Mouse (Mus musculus): ENCODE data around the gene Gm11011. TPM values are rescaled to one million over a fixed set of nuclear protein-coding genes. Genes with fewer than 3 reads are reported as not detected.

The Gm11011 gene
- total RNA-seq, 2 experiments from 2014 or later, result not detected

DNA sequence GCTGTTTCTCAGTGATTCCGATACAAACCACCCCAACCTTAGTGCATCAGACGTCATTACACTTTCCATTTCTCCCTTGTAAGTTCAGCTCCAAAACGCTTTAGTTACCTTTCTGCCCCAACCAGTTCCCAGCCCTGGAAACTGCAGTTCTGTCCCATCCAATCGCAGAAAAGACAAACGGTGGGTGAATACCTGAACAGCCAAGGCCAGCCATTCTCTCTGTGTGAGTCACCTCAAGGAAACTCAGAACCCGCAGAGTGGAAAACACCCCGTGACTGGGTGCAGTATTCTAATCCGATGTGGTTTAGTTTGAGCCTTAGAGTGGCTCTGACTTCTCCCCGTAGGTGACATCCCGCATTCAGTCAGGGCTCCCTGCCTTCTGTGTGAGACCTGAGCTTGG is 2.2 kb upstream of the Gm11011 start:
- no peak for DNase-seq

DNA sequence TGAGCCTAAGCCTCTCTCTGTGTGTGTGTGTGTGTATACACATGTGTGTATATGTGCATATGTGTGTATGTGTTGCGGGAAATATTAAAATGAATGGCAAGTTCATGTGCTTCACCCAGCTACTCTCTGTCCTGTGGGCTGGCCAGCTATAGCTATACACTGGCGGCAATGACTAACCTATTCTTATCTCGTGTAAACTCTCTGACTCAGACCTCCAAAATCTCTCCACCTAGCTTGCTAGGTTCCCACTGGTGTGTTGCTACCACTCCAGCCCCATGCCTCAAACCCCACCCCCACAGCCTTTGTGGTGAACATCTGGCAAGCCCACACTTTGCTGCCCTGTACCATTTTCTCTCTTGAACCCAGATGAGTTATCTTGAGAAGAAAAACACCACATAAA is 857 bp downstream of the Gm11011 start:
- DNase-seq, result no peak

DNA sequence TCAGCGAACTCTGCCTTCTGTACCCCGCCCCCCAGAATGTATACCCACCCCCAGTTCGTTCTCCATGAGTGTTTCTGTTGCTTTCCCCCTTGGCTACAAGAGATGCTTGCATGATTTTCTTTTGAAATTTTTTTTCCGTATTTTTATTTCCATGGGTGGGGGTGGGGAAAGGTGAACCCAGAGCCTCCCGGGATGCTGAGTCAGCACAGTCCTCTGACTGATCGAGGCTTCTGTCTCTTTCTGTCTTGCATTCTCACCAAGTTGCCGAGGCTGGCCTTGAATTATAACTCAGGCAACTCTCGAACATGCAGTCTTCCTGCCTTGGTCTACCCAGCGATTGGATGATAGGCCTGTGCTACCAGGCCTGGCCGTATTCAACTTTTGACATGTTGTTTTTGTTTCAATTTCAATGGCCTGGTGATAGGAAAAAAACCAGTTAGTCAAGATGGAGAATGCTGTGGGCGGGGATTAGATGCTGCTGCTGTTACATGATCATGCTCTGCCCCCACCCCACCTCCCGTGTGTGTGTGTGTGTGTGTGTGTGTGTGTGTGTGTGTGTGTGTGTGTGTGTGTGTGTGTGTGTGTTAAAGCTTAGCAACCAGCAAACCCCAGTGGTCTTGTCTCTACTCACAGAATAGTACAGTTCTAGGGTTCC is 1.8 kb downstream of the Gm11011 start:
- no peak for DNase-seq

DNA sequence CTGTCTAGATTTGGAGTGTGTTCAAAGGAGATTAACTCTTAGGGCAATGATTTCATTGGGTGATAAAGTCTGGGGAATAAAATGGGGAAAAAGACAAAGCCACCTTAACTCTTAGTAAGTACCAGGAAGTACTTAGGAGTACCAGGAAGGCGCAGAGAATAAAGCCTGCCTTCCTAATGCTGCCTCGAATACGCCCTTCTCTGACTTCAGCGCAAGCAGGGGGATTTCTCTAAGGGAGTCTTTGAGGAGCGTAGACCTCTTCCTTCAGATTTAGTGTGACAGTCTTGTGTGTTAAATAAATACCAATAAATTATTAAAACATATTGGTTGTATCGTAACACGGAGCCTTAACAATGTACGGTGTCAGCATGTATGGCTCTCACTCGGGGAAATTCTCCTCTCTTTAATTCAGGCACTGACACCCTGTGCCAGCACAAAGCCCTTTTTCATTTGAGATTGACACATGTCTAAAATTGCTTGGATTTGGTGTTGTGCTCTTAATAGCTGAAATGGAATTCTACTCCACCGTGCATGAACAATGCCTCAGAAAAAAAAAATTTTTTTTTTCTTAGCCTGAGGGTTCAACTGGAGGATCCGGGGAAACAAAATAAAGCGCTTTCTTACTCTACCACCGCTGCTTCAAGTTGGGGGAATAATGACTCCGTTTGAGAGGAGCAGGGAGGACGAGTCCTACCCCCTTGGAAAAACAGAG is 2.6 kb downstream of the Gm11011 start:
- DNase-seq, result no peak

DNA sequence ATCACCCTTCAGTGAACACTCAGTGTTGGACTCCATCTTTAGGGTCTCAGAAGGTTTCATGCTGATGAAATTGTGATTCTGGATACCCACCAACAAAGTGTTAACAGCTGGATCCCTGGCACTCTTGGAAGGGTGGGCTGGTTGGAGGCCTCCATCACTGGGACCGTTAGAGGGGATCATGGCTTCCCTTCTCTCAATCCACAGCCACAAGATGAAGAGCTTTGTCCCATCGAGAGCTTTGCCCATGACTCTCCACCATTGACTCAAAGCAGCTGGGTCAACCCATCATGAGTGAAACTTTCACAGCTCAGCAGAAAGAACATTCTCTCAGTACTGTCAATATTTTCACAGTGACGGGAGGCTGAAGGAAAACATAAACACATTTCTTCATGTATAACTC is 4.1 kb downstream of the Gm11011 start:
- DNase-seq, result no peak

DNA sequence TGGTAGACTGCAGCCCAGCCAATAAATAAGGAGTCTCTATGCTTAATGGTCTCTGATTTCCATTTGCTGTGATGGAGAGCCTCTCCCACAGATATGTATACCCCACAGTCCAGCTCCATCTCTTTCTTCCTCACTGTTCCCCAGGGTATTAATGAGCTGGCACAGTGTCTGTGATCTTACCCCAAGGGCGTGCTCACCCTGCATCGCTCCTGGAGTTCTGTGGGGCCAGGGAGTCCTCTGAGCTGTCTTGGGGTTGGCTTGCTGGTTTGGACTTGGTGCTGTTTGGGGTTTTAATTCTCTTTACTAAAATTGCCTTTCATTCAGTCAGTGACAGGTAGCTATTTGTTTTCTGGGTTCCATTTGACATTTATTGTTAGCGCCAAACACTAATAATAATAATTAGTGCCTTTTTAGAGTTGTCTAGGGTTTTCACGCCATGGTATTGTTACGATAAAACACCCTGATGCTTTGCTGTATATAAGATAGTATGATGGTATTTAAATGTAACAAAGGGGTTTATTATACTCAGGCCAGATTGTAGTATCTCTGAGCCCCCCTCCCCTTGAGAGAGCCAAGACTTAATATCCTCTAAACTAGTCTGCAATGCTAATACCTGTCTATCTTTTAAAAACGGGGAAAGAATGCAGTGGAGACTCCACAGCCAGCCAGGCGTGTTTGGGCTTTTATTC is 9.9 kb downstream of the Gm11011 start:
- DNase-seq, result no peak

DNA sequence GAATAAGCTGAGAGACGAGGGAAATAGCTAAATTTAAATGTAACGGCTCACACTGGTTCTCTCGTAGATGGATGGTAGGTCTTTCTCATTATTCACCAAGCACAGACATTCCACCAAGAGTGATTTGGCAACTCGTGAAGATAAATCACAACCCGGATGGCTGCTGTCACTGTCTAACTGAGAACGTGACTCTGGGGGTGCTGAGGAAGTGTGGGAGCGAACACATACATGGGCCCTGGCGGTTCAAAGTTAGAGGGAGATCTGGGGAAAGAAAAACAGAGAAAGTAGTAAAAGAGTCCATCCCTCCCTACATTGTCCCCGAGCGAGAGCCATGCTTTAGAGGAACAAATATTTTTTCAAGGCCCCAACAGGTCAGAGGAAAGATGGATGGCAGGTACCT is 17.5 kb downstream of the Gm11011 start:
- no peak for DNase-seq

DNA sequence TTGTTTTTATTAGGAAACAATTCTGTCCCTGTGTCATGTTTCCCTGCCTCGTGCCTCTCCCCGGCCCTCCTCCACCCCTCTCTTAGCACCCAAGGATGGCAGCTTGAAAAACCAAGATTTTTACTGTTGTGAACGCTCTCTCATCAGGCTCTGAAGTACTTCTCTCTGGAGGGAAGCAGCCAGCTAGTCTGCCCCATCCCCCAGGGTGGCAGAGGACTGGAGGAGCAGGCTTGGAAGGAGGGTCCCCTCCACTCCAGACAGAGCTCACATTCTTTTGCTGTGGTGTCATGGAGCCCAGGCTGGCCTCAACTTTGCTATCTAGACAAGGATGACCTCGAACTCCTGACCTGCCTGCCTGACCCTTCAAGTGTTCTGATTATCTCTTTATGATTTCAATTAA is 21.4 kb downstream of the Gm11011 start:
- DNase-seq, result no peak

DNA sequence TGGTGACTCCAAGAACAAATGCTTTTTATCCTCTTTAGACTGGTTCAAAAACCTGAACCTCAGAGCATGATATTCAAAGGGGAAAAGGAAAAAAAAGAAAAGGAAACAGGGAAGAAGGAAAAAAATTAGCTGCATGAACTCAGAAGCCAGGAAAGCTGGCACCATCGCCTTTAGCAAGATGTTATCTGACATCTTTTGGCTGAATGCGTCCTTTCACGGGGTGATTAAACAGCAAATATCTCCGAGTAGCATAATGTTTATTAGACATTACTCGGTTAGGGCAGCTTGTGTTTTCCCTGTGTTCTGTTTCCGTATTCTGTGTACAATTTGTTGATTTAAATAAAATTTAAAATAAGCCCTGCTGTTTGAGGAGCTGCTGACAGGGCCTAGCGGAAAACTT is 21.8 kb downstream of the Gm11011 start:
- DNase-seq, result no peak

DNA sequence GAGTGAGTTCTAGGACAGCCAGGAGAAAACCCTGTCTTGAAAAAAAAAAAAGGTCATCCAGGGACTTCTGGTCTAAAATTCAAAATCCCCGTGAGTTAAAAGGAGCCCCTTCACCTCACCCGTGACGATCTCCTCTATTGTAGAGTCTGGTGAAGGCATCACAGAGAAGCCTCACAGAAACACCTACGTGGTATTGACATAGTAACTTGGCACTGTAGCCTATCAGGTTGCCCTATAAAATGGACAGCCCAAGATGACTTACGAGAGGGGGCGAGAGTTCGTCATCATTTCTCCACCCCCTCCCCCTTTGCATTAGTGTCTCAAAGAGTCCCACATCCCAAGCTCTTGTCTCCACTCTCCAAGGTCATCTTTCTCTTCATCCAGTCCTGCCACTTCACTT is 41.9 kb downstream of the Gm11011 start:
- DNase-seq, result no peak

DNA sequence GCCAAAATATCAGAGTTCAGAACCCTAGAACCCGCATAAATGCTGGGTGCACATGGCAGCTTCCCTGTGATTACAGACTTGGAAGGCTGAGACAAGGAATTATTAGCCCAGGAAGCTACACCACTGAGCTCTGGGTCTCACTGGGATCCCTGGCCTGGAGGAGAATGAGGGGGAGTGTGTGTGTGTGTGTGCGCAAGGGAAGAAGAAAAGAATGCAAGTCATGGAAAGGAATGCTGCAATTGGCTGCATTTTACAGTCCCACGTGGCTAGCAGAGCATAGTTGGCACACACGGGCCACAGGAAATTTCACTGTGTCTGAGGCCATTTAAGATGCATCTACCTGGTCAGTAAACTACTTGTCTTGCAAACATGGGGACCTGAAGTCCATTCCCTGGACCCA is 48.6 kb downstream of the Gm11011 start:
- no peak for DNase-seq

Other genes starting within 250 kb of the Gm11011 start
- 10 to 100 TPM; 11.5 to 13.7 TPM for gene Tshz2, start 45.3 kb upstream of the Gm11011 start, total RNA-seq (2021)

All from gastrocnemius, postnatal 25 days (tissue).